Mouse (Mus musculus): Measurements from ENCODE around the gene Ankrd1. TPM values are rescaled to one million over a fixed set of nuclear protein-coding genes. Genes with fewer than 3 reads are reported as not detected.

The Ankrd1 gene
- polyA plus RNA-seq, 1 experiment from 2014 or later, result 0.11 TPM

- Histone ChIP-seq H3K4me2 (ENCODE audit: low read length) (peak overlapping the region; percentile 57), H3K4me3 (ENCODE audit: low read length) (peak overlapping the region; percentile 28), H3K4me1 (ENCODE audit: control insufficient read depth, insufficient read depth, low read depth, low read length) (no peaks in the 10 kb centered on the region; the same call in none of the 2 replicates), H3K9me3 (ENCODE audit: control insufficient read depth, low read length) (no peaks in the 10 kb centered on the region), H3K9ac (ENCODE audit: low read depth, low read length) (peak overlapping the region; percentile 48; the same call in 1 of the 2 replicates), H3K27ac (ENCODE audit: low read depth, low read length) (no peak overlapping the region), H3K27me3 (replicated peaks; ENCODE audit: control insufficient read depth, insufficient read depth, low read length) (no peaks in the 10 kb centered on the region), H3K36me3 (ENCODE audit: control insufficient read depth, insufficient read depth, low read length) (no peaks in the 10 kb centered on the region; the same call in 1 of the 2 replicates)
- ATAC-seq, result peak; percentile 43; the same call in 1 of the 2 replicates
- 44% methylated on average over 17 of the region's 17 CpGs for WGBS
Observed at GRCm38 (mm10) chr19:36112007-36112406, 7.9 kb downstream of the Ankrd1 start.

DNA sequence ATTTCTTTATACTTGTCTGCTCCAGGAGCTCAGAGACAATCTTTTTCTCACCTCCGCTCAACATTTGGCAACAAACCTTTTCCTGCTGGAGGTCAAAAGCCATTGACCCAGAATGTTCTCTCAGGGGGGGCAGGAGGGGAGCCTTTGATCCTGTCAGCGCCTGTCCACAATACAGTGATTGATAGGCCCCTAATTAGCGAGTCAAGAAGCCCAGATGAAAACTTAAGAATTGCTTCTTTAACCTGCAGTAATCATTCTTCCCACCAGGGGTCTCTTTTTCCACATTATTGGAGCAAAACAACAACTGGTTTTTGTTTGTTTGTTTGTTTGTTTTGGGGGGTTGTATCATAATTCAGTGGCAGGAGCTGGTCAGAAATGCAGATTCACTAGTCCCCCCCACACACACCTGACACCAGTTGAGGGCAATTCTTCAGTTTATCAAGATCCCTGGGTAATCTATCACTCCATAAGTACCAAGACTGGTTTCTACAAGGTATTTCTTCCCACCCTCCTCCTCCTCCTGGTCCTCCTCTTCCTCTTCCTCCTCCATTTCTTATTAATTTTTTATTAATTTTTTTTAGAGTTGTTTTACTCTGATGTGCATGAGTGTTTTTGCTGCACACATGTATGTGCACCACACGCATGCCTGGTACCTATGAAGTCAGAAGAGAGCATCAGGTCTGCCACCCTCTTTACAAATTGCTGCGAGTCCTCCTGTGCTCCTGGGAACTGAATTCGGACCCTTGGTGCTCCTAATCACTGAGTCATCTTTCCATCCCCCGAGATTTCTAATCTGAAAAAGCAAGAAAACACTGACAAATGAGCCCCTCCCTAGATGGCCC lies 8.6 kb downstream of the Ankrd1 start:
- H3K4me3 ChIP-seq (ENCODE audit: low read length), result no peak overlapping the region
- H3K4me1 ChIP-seq (ENCODE audit: control insufficient read depth, insufficient read depth, low read depth, low read length), result no peaks in the 10 kb centered on the region; the same call in none of the 2 replicates
- H3K9me3 ChIP-seq (ENCODE audit: control insufficient read depth, low read length), result no peaks in the 10 kb centered on the region
- no peak for ATAC-seq
- peak overlapping the region; percentile 57 for H3K4me2 ChIP-seq (ENCODE audit: low read length)
- H3K36me3 ChIP-seq (ENCODE audit: control insufficient read depth, insufficient read depth, low read length), result peaks cover 2% of the 10 kb centered on the region; the same call in 1 of the 2 replicates
- 28% methylated on average over 7 of the region's 7 CpGs for WGBS
- H3K9ac ChIP-seq (ENCODE audit: low read depth, low read length), result no peak overlapping the region
- H3K27ac ChIP-seq (ENCODE audit: low read depth, low read length), result no peak overlapping the region
- no peaks in the 10 kb centered on the region for H3K27me3 ChIP-seq (replicated peaks; ENCODE audit: control insufficient read depth, insufficient read depth, low read length)

GRCm38 (mm10) chr19:36110465-36110864 lies 9.4 kb downstream of the Ankrd1 start:
- Histone ChIP-seq H3K27ac (ENCODE audit: low read depth, low read length) (no peak overlapping the region), H3K4me1 (ENCODE audit: control insufficient read depth, insufficient read depth, low read depth, low read length) (no peaks in the 10 kb centered on the region; the same call in none of the 2 replicates), H3K4me3 (ENCODE audit: low read length) (no peak overlapping the region), H3K9ac (ENCODE audit: low read depth, low read length) (no peak overlapping the region), H3K9me3 (ENCODE audit: control insufficient read depth, low read length) (no peaks in the 10 kb centered on the region), H3K4me2 (ENCODE audit: low read length) (no peak overlapping the region), H3K27me3 (replicated peaks; ENCODE audit: control insufficient read depth, insufficient read depth, low read length) (no peaks in the 10 kb centered on the region), H3K36me3 (ENCODE audit: control insufficient read depth, insufficient read depth, low read length) (peaks cover 2% of the 10 kb centered on the region; the same call in 1 of the 2 replicates)
- 27% methylated on average over 7 of the region's 7 CpGs for WGBS
- ATAC-seq, result no peak

DNA sequence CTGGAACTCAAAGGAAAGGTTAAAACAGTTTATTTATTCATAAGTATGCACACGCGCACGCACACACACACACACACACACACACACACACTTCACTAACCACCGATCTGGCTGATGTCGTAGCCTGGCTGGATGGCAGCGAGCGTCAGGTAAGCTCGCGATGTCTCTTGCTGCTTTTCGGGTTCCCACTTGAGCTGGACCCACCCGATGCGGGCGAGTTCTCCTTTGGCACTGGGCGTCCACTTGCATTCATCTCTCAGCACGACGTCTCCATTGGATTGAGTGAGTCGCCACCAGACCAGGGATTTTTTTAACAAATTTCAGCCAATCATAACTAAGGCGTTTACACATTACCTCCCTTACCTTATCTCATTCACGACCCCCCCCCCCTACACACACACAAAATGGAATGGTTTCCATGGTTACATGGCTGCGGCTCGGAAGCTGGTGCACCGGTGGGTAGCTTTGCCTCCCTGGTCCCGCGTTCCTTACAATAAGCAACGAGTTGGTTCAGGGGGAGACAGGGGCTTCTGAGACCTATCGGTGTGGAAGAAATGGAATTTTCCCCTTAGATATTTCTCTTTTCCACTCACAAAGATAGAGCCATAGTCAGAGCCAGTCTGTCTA lies 10.5 kb downstream of the Ankrd1 start:
- Histone ChIP-seq H3K9ac (ENCODE audit: low read depth, low read length) (no peak overlapping the region; the same call in none of the 2 replicates), H3K4me3 (ENCODE audit: low read length) (peak overlapping the region; percentile 26), H3K9me3 (ENCODE audit: control insufficient read depth, low read length) (no peaks in the 10 kb centered on the region), H3K27me3 (replicated peaks; ENCODE audit: control insufficient read depth, insufficient read depth, low read length) (no peaks in the 10 kb centered on the region), H3K36me3 (ENCODE audit: control insufficient read depth, insufficient read depth, low read length) (peaks cover 2% of the 10 kb centered on the region; the same call in 1 of the 2 replicates), H3K4me1 (ENCODE audit: control insufficient read depth, insufficient read depth, low read depth, low read length) (no peaks in the 10 kb centered on the region; the same call in none of the 2 replicates), H3K4me2 (ENCODE audit: low read length) (peak overlapping the region; percentile 48), H3K27ac (ENCODE audit: low read depth, low read length) (no peak overlapping the region)
- WGBS, result 51% methylated on average over 26 of the region's 26 CpGs
- peak; percentile 75; the same call in 1 of the 2 replicates for ATAC-seq

GRCm38 (mm10) chr19:36103909-36104308 lies 16.0 kb downstream of the Ankrd1 start:
- 90% methylated on average over 5 of the region's 5 CpGs for WGBS
- Histone ChIP-seq H3K27ac (ENCODE audit: low read depth, low read length) (no peak overlapping the region), H3K36me3 (ENCODE audit: control insufficient read depth, insufficient read depth, low read length) (peaks cover 9% of the 10 kb centered on the region)

DNA sequence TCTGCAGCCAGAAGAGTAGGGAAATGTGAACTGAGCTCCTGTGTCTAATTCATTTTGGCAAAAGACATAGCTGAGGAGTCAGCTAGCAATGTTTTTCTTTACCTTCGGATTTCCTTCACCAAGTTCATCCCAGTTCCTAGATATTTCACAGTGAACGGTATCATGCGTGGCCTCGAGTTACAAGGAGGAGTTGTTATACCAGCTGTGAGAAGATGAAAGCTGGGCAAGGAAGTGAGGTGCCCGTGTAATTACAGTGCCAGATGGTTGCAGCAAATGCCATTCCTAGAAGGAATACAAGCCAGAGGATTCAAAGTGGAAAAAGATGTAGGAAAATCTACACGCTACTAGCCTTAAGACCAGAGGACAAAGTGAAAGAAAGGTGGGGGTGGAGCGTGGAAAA lies 21.0 kb downstream of the Ankrd1 start:
- Histone ChIP-seq H3K4me3 (ENCODE audit: low read length) (no peak overlapping the region), H3K9me3 (ENCODE audit: control insufficient read depth, low read length) (no peaks in the 10 kb centered on the region), H3K36me3 (ENCODE audit: control insufficient read depth, insufficient read depth, low read length) (peaks cover 18% of the 10 kb centered on the region), H3K27me3 (replicated peaks; ENCODE audit: control insufficient read depth, insufficient read depth, low read length) (no peaks in the 10 kb centered on the region), H3K27ac (ENCODE audit: low read depth, low read length) (no peak overlapping the region), H3K4me2 (ENCODE audit: low read length) (no peak overlapping the region), H3K4me1 (ENCODE audit: control insufficient read depth, insufficient read depth, low read depth, low read length) (no peaks in the 10 kb centered on the region), H3K9ac (ENCODE audit: low read depth, low read length) (no peak overlapping the region)
- no peak for ATAC-seq
- 89% methylated on average over 7 of the region's 7 CpGs for WGBS

More at GRCm38 (mm10) chr19:36103909-36104308, 16.0 kb downstream of the Ankrd1 start:
- H3K9me3 ChIP-seq (ENCODE audit: control insufficient read depth, low read length), result no peaks in the 10 kb centered on the region
- no peaks in the 10 kb centered on the region for H3K27me3 ChIP-seq (replicated peaks; ENCODE audit: control insufficient read depth, insufficient read depth, low read length)
- no peak overlapping the region for H3K4me2 ChIP-seq (ENCODE audit: low read length)
- H3K9ac ChIP-seq (ENCODE audit: low read depth, low read length), result no peak overlapping the region
- no peaks in the 10 kb centered on the region for H3K4me1 ChIP-seq (ENCODE audit: control insufficient read depth, insufficient read depth, low read depth, low read length)
- H3K4me3 ChIP-seq (ENCODE audit: low read length), result no peak overlapping the region
- ATAC-seq, result no peak

- no peaks in the 10 kb centered on the region for H3K9me3 ChIP-seq (ENCODE audit: control insufficient read depth, low read length)
- H3K4me2 ChIP-seq (ENCODE audit: low read length), result no peak overlapping the region
- no peaks in the 10 kb centered on the region for H3K4me1 ChIP-seq (ENCODE audit: control insufficient read depth, insufficient read depth, low read depth, low read length)
- no peaks in the 10 kb centered on the region for H3K27me3 ChIP-seq (replicated peaks; ENCODE audit: control insufficient read depth, insufficient read depth, low read length)
- H3K9ac ChIP-seq (ENCODE audit: low read depth, low read length), result no peak overlapping the region
- H3K27ac ChIP-seq (ENCODE audit: low read depth, low read length), result no peak overlapping the region
- 89% methylated on average over 1 of the region's 1 CpGs for WGBS
- H3K4me3 ChIP-seq (ENCODE audit: low read length), result no peak overlapping the region
- no peak for ATAC-seq
- peaks cover 16% of the 10 kb centered on the region for H3K36me3 ChIP-seq (ENCODE audit: control insufficient read depth, insufficient read depth, low read length)
Observed at GRCm38 (mm10) chr19:36098265-36098664, 21.6 kb downstream of the Ankrd1 start.

- H3K36me3 ChIP-seq (ENCODE audit: control insufficient read depth, insufficient read depth, low read length), result peaks cover 16% of the 10 kb centered on the region
- no peak overlapping the region for H3K9ac ChIP-seq (ENCODE audit: low read depth, low read length)
- H3K27me3 ChIP-seq (replicated peaks; ENCODE audit: control insufficient read depth, insufficient read depth, low read length), result no peaks in the 10 kb centered on the region
- no peak for ATAC-seq
- H3K4me1 ChIP-seq (ENCODE audit: control insufficient read depth, insufficient read depth, low read depth, low read length), result no peaks in the 10 kb centered on the region
- H3K9me3 ChIP-seq (ENCODE audit: control insufficient read depth, low read length), result no peaks in the 10 kb centered on the region
- H3K4me3 ChIP-seq (ENCODE audit: low read length), result no peak overlapping the region
- H3K27ac ChIP-seq (ENCODE audit: low read depth, low read length), result no peak overlapping the region
- 97% methylated on average over 3 of the region's 3 CpGs for WGBS
- no peak overlapping the region for H3K4me2 ChIP-seq (ENCODE audit: low read length)
Observed at GRCm38 (mm10) chr19:36097194-36097593, 22.7 kb downstream of the Ankrd1 start.

DNA sequence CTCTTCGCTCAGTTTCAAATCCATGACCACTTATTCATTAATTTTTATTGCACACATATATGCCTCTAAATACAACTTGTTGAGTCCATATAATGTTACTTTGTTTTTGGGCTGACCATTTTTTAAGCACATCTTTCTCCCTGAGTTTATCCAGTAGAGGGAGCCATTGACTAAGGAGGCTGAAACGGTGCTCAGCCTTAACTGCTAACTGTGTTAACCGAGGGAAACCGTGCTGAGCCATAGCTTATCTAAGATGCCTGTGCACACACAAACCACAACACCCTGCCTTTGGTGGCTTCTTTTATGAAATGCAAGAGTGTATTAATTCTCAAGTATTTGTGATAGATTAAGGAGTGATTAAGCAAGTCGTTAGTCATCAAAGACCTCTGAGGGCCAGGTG lies 29.1 kb downstream of the Ankrd1 start:
- no peak overlapping the region for H3K9ac ChIP-seq (ENCODE audit: low read depth, low read length)
- no peaks in the 10 kb centered on the region for H3K4me1 ChIP-seq (ENCODE audit: control insufficient read depth, insufficient read depth, low read depth, low read length)
- 0 out of 2 replicates have a peak, but pooled peaks have one; percentile 60 for ATAC-seq
- 51% methylated on average over 5 of the region's 5 CpGs for WGBS
- H3K4me2 ChIP-seq (ENCODE audit: low read length), result no peak overlapping the region
- no peaks in the 10 kb centered on the region for H3K9me3 ChIP-seq (ENCODE audit: control insufficient read depth, low read length)
- H3K27me3 ChIP-seq (replicated peaks; ENCODE audit: control insufficient read depth, insufficient read depth, low read length), result no peaks in the 10 kb centered on the region
- no peak overlapping the region for H3K4me3 ChIP-seq (ENCODE audit: low read length)
- H3K27ac ChIP-seq (ENCODE audit: low read depth, low read length), result no peak overlapping the region
- peaks cover 27% of the 10 kb centered on the region for H3K36me3 ChIP-seq (ENCODE audit: control insufficient read depth, insufficient read depth, low read length)
